Mouse (Mus musculus) cortical plate, adult 2 months (tissue): ENCODE data around the gene Ctnnbl1. TPM values are rescaled to one million over a fixed set of nuclear protein-coding genes. Genes with fewer than 3 reads are reported as not detected.
A peak's percentile ranks its signal among the peaks of the same experiment; 100 is the strongest.

Experiments
- H3K27ac ChIP-seq: fragments of 200-500 bp; 2 replicates; pipeline ENCODE4 v1.5.1; 2012; ENCODE audit warnings: low read length, control low read depth, inconsistent platforms; ENCODE audit not compliant: insufficient read depth
- H3K4me1 ChIP-seq: fragments of 200-500 bp; 2 replicates; pipeline ENCODE4 v1.6.1; 2011; ENCODE audit warnings: low read length; ENCODE audit not compliant: control insufficient read depth, insufficient read depth
- H3K4me3 ChIP-seq: fragments of 200-500 bp; 2 replicates; pipeline ENCODE4 v1.5.1; 2011; ENCODE audit warnings: mild to moderate bottlenecking, low read length, control low read depth; ENCODE audit not compliant: insufficient read depth
- CTCF ChIP-seq: fragments of 200-500 bp; IDR thresholded peaks from 2 replicates; pipeline ENCODE4 v1.5.1; 2011; ENCODE audit warnings: mild to moderate bottlenecking, control low read depth, low read length; ENCODE audit not compliant: insufficient read depth; ENCODE audit errors: extremely low read depth
- POLR2A ChIP-seq: fragments of 200-500 bp; IDR thresholded peaks from 2 replicates; pipeline ENCODE4 v1.6.1; 2011; ENCODE audit warnings: mild to moderate bottlenecking, low read length, control low read depth; ENCODE audit not compliant: insufficient read depth; ENCODE audit errors: extremely low read depth
- polyA plus RNA-seq: library from polyadenylated mRNA; depleted of rRNA; stranded (reverse); fragments of >200 nt; gene quantifications from 2 replicates; pipeline ENCODE4 v1.2.3, GENCODE M21; 2012

Ctnnbl1 gene
- polyA plus RNA-seq, 1 experiment: 25.8 TPM

DNA sequence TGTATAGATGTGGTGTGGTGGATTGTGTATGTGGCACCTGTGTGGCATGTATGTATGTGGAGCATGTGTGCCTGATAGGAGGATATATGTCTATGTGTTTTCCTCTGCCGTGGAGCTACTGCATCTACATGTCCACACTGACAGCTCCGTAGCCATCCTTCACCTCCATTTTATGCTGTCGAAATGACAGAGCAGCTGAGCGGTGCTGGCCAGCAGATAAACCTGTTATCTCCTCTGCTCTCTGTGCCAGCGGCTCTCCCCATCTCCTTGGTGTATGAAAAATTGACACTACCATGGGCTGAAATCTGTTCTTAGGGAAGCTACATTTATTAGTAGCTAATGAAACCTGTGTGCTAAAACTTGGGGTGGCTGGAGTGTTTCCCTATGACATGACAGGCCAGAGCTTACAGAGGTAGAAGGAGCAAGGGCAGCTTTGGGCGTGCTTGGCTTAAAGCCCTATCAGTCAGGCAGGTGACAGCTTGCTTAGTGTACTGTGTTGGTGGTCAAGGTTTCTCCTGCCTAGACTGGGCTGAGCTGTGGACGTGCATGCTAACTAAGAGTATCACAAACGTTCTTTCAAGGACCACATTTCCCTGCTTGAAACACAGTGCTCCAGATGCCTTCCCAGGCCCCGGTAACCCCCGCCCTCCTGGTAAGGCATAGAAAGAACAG lies 124.2 kb downstream of the Ctnnbl1 start:
- Histone ChIP-seq H3K4me1 (peaks cover 16% of the 10 kb centered on the region), H3K27ac (no peak overlapping the region), H3K4me3 (no peak overlapping the region)
- no peak for TF ChIP-seq CTCF
- TF ChIP-seq POLR2A: no peak

DNA sequence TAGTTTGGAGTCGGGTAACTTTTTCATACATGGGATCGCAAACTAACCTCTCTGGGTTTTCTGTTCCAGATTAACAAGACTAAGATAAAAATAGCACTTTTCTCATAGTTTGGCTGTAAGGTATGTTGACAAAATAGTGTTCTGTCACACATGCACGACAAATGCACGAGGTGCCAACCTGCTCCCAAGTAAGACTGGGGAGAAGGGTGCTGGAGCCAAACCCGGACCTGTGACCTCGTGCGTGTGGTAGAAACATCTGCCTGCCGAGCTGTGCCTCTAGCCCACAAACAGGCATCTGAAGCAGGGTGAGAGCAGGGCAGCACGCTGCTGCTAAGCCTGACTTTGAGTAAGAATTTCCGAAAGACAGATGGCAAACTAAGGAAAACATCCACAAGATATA lies 125.1 kb downstream of the Ctnnbl1 start:
- TF ChIP-seq POLR2A (no peak), CTCF (no peak)
- peaks cover 16% of the 10 kb centered on the region for H3K4me1 ChIP-seq
- no peak overlapping the region for H3K27ac ChIP-seq
- H3K4me3 ChIP-seq: no peak overlapping the region

DNA sequence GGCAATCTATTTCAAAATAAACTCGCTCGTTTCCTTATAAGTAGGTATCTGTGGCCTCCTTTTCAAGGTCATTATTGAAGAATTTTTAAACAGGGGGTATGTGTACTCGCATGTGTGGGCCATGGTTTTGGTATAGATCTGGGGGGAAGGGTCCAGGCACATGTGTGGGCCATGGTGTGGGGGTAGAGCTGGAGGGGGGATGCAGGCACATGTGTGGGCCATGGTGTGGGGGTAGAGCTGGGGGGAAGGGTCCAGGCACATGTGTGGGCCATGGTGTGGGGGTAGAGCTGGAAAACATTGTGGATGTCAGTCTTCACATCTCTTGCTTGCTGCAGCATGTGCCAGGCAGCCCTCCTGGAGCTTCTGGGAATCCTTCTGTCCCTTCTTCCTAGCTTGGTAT lies 129.9 kb downstream of the Ctnnbl1 start:
- peaks cover 2% of the 10 kb centered on the region; the same call in 1 of the 2 replicates for H3K4me1 ChIP-seq
- no peak overlapping the region for H3K4me3 ChIP-seq
- no peak overlapping the region for H3K27ac ChIP-seq
- no peak for TF ChIP-seq CTCF
- no peak for TF ChIP-seq POLR2A

DNA sequence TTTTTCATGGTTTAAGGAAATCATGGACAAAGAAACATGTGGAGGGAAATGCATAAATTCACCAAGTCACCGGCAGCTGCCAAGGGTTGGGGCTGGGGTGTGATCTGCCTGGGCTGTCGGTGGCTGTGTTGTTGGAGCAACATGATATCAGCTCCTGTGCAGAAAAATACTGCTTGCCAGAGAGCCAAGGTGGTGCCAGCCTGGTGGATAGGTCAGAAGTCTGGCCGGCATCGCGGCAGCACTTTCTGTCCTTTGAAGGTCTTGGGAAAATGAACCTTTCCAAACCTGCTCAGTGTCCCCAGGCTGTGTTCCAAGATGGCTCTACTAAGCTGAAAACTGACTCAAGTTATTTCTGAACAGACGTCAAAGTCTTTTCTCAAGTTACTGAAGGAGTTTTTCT lies 133.0 kb downstream of the Ctnnbl1 start:
- no peaks in the 10 kb centered on the region for H3K4me1 ChIP-seq
- H3K27ac ChIP-seq: no peak overlapping the region
- no peak for TF ChIP-seq POLR2A
- TF ChIP-seq CTCF: no peak
- H3K4me3 ChIP-seq: no peak overlapping the region

DNA sequence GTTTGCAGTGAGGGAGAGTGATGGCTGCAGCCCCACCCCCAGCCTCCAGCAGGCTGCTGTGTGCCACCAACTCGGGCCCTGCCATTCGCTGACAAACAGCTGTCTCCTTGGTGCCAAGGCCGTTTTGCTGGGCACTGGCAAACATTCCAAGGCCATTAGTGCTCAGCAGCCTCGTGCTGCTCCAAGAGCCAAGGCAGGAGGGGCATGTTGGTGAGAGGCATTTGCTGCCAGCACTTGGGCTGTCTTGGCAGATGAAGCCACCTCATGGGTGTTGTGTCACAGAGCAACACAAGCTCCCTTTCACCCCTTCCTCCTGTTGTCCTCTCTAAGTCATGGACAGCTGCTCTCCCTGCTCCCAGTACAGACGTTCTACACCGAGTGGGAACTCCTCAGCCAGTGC lies 136.0 kb downstream of the Ctnnbl1 start:
- Histone ChIP-seq H3K4me1 (peaks cover 6% of the 10 kb centered on the region), H3K27ac (0 out of 2 replicates have a peak overlapping the region, but pooled peaks have one; percentile 37), H3K4me3 (no peak overlapping the region)
- TF ChIP-seq CTCF (no peak), POLR2A (no peak)

DNA sequence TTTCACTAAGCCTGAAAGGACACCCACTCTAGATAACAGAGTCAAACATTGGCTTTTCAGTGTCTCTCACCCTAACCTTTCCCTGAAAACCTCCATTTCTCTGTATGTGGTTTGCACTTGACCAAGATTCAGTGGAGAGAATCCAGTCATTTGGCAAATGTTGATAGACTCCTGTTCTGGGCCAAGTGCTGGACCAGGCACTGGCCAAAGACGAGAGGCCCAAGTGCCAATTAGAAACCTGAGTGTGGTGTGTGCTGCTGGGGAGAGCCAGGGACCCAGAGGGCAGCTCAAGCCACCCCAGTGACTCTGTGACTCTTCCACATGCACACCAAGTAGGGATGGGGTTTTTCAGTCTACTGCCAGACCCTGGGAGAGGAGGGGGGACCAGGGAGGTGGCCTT lies 136.5 kb downstream of the Ctnnbl1 start:
- Histone ChIP-seq H3K4me1 (peaks cover 7% of the 10 kb centered on the region), H3K4me3 (no peak overlapping the region), H3K27ac (0 out of 2 replicates have a peak overlapping the region, but pooled peaks have one; percentile 37)
- TF ChIP-seq CTCF (no peak), POLR2A (no peak)

DNA sequence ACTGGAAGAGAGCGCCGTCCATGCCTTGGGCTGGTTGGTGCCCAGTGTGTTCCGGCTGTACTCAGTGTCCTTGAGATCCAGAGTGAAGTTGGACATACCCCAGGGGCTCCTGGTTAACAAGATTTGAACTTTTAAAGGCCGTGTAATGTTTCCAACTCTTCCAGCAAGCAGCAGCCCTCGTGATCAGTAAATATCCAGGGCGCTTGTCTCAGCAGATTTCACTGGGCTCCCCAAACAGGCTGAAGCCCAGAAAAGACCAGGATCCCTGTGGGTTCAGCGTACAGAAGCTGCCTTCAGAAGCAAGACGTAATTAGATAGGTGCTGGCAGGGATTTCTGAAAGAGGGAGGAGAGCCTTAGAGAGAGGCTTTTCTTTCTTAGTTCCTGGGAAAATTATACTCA lies 137.9 kb downstream of the Ctnnbl1 start:
- Histone ChIP-seq H3K4me1 (peaks cover 7% of the 10 kb centered on the region), H3K27ac (no peak overlapping the region), H3K4me3 (no peak overlapping the region)
- TF ChIP-seq CTCF (no peak), POLR2A (no peak)

DNA sequence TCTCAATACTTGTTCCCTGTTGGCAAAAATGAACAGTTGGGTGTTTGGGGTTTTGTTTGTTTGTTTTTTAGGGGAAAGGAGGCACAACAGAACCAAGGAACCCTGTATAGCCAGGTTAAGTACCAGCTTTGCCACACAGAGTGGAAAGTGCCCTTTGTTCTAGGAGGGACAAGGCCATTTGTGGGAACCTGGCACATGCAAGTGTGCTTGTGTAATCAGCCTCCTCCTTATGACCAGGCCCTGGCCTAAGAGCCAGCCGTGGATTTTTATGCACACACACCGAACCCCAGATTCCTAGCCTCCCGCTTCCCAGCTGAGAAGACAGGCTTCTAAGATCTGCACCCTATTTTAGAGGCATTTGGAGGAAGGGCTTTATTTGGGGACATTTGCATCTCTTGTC lies 140.2 kb downstream of the Ctnnbl1 start:
- TF ChIP-seq POLR2A: no peak
- no peak for TF ChIP-seq CTCF
- H3K4me1 ChIP-seq: peaks cover 7% of the 10 kb centered on the region
- H3K4me3 ChIP-seq: no peak overlapping the region
- H3K27ac ChIP-seq: no peak overlapping the region

DNA sequence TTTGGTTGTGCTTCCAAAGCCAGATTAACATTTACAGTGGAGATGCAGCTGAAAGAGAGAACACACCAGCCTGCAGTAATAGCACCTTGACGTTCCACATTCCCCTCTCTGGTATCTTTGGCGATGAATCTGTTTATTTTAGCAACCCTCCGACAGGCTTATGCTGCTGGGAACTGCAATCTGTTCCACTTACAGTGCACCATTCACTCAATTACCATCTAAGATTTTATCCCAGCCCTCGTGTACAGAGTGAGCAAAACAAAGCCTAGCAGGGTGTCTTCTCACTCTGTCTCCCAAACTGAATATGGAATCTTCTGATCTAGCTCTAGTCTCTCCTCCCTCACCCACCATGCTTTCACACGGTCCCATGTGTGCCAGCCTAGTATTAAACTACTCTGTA lies 140.8 kb downstream of the Ctnnbl1 start:
- Histone ChIP-seq H3K4me1 (peaks cover 7% of the 10 kb centered on the region), H3K4me3 (no peak overlapping the region), H3K27ac (no peak overlapping the region)
- TF ChIP-seq POLR2A (no peak), CTCF (no peak)

DNA sequence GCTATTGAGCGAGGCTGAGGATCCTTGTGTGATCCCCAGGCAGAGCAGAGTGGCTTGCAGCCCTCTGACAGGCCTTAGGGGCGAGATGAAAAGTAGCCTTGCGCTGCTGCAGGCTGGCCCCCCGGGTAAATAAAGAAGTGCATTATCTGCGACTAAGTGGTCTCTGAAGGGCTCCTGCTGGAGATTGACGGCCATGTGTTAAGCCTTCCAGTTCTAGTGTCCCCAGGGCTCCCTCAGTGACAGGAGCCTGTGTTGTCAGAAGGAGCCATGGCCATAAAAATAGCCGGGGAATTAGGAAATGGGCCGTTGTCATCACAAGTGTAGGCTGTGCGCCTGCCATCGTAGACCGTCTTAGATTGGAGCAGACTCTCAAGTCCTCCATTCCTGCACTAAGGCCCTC lies 144.7 kb downstream of the Ctnnbl1 start:
- Histone ChIP-seq H3K4me3 (no peak overlapping the region), H3K4me1 (peaks cover 7% of the 10 kb centered on the region), H3K27ac (no peak overlapping the region)
- TF ChIP-seq POLR2A (no peak), CTCF (no peak)
